Mouse (Mus musculus) G1E-ER4 (cell line): ENCODE measurements around the gene Epb41l2. TPM values are rescaled to one million over a fixed set of nuclear protein-coding genes. Genes with fewer than 3 reads are reported as not detected.

Source experiments
- GATA1 ChIP-seq: IDR thresholded peaks from one replicate; pipeline ENCODE4 v1.8.0; 2012; ENCODE audit warnings: low read length, inconsistent platforms
- polyA plus RNA-seq: library from polyadenylated mRNA; stranded (reverse); fragments of >175 nt; gene quantifications from 2 replicates; pipeline ENCODE4 v1.2.3, GENCODE M21; 2012

Gene Epb41l2
- polyA plus RNA-seq, 1 experiment = not detected

DNA sequence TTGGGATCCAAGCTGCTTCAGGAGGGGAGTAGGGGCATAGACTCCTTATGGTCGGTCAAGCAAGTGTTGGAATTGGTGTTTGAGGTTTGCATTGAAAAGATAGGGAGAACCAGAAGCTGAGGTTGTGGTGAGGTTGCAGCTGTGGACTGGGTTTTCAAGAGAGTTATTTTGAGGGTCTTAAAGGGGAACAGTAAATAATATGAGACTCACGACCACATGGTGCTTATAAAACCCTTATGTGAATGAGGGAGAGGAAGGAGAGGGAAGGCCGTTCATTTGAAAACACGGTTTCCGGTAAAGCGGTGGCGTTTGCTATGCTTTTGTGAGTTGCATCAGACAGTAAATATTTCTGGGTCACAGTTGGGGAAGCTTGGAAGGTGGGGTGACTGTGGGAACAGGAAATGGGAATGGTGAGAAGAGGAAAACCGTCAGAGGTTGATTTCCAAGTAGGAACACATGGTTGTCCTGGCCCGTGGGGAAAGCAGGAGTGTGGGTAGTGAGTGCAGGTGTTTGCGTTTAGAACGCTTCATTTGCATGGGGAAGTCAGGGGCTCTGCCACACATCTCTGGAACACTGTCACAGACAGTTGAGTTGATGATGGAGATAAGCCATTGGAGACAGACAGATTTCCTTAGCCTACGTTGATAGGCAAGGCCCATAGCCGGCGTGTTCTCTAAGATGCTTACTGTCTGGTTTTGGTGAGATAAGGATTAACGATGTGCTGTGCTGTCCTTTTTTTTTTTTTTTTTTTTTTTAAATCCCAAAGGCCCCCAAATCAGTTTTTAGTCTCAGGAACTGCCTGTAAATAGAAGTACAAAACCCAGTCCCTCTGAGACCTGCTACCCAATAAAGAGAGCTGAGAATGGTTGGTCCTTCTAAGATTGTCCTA lies 44.5 kb downstream of the Epb41l2 start:
- TF ChIP-seq GATA1 = no peak

DNA sequence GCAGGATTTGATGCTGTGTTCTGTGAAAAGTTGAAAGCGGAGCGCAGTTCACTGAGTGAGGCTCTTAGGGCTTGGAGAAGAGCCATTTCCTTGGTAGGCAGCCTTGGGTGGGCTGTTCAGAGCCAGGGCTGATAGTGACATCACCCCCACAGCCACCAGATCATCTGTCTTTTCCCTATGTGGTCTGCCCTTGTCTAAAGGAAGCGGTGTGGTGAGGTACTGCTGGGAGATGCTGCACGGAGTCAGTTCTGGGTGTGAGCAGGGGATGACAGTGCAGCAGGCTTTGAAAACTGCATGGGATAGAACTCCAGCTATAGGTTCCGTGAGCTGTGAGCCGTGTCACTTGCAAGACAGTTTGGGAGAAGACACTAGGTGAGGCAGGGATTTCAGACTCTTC lies 45.1 kb downstream of the Epb41l2 start:
- no peak for TF ChIP-seq GATA1

DNA sequence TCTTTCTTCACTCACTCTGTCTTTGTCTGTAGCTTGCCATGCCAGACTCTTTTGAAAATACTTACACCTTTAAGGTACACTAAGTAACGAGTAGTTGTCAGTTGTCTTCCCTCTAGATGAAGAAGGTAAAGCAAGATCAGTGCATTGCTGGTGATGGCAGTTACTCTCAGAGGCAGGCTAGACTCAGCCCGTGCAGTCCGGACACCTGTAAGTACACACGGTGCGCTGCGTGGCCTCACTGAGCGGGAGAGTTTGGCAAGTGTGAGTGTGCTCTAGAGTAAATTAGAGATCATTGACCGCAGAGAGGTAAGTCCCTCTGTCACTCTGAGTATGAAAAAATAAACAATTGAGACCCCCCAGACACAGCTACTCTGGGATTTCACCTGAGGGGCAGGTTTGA lies 46.0 kb downstream of the Epb41l2 start:
- TF ChIP-seq GATA1 = no peak

DNA sequence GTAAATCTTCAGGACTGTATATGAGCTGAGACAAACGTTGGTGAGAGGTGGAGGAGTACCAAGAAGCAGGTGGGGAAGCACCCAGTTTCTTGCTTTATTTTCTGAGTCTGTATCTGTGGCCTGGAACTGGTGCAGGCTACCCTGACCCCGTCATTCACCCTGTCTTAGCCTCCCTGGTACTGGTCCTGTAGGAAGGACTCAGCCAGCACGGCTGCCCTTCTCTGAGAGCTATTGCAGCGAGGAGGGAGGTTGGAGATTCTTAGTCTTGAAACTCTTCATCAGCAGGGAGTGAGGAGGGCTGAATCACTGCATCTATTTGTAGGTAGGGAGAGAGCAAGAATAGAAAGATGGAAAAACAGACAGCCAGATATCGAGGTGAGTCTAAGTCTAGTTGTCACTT lies 47.1 kb downstream of the Epb41l2 start:
- TF ChIP-seq GATA1 = no peak

DNA sequence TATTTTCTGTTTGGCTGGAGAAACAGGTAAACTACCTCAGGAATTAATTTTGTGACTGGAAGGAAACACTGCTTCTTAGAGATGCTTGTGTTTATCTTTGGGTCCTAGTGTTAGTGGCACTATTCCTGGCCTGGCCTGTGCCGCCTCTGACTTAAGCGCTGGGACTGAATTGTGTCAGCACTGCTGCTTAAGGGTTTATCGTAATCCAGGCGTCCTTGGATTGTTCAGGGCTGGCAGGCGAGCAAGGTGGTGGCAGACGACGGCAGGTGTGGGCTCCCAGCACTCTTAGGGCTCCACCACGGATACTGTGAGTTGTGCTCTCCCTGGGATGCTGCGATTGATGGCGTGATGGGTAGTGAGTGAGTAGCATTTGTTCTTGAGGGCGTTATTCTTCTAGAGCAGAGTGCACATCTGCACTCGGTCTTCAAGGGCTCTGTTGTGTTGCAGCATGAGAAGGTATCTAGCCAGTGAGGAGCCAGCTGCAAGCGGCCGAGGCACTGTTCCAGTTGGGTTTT lies 48.6 kb downstream of the Epb41l2 start:
- no peak for TF ChIP-seq GATA1

DNA sequence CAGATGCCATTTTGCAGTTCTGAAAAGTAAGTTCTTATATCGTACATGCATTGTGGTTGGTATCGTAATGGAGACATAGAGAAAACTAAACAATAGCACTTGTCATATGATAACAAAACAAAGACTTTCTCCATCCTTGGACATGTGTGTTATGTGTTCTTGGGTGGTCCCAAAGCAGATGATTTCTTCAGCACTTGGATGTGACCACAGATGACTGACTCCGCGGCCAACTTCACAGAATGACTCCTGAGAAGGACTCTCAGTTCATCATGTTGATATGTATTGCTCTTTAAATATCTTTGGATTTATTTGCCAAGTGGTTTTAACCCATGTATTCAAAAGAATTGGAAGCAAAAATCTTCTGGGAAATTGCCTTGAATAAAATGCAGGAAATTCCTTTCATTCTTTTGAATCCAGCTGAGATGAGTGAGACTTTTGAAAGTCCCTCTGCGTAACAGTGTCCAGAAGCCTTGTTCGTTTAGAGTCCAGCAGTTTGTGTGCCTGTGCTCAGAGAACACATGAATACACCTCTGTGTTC lies 52.3 kb downstream of the Epb41l2 start:
- TF ChIP-seq GATA1 = no peak

DNA sequence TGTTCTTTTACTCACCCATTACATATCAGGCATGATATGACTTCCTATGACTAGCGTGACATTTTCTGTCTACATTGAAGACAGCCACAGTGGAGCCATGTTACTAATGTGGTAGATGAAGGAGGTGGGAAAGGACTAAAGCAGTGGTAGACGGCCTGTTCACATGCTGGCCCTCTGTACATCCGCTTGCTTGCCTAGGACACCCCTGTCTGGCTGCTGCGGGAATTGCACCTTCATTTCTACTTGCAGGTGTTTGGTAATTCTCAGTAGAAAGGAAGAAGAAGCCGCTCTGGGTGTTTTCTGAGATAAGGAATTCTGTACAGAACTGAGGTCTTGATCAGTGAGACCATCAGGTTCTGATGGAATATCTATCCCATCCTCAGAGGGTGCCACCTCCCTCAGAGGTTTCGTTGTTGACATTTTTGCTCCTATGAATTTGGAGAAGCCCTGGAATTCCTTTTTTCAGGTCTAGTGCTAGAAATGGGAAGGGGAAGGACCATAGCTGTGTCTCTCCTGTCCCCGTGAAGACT lies 55.7 kb downstream of the Epb41l2 start:
- no peak for TF ChIP-seq GATA1

DNA sequence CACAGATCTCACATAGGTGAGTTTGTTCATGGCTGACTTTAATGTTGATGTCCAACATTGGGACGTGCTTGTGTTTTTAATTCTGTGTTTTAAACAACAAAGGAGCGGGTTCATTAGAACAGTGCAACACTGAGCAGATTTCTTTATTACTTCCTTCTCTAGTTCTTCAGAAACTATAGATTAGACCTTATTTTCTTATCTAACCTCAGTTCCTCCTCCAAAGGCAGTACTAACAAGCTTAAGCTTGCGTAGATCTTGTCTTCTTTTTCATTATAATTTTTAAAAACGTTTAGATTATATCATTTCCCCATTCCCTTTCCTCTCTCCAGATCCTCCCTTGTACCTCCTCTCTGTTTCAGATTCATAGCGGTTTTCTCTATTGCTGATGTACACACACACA lies 57.1 kb downstream of the Epb41l2 start:
- no peak for TF ChIP-seq GATA1

DNA sequence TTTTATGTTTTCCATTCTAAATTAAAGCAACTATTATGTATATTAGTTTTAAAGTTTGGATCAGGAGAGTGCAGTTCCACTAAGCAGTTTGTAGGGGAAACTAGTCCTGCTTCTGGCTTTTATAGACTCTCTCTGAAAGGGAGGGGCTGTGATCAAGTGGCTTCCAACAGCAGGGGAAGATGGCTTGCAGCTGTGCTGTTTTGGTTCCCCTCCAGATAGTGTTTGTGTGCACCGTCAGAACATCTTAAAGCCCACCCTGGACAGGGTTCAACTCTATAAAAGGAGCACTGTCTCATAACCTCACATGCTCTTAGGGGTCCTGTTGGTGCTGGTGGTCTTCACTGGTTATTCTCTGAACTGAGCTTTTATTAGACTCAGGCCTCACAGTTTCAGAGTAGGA lies 66.5 kb downstream of the Epb41l2 start:
- TF ChIP-seq GATA1 = no peak

DNA sequence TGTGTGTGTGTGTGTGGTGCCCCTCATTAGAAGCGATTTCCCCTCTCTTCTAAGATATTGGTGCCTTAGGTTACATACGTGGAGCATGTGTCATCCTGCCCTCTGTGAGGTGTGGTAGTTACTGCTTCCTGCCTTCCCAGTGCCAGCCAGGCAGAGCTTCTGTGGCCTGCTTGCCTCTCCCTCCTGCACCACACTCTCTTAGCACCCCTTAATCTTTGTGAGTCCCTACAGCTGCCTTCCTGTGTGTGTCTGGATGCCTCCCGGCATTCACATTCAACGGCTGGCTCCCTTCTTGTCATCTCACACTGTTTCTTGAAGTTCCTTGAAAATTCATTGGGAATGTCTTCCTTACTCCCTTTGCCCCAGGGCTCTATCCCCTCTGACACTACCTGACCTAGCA lies 67.2 kb downstream of the Epb41l2 start:
- TF ChIP-seq GATA1 = no peak

DNA sequence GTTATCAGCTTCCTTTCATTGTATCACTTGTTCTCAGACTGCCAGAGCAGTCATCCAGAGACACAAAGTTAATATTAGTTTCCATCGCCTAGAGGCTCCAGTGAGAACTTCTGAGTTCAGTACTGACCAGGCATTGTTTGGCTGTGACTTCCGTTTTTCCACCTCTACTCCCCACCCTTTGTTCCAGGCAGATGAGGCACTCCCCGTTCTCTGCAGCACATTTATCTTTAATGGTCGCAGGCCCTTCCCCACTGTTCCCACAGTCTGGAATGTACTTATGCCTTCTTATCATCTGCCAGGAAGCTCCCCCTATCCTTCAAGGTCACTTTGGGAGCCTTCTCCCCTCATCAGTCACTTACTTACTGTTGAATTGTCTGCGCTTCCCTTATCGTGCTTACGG lies 67.9 kb downstream of the Epb41l2 start:
- no peak for TF ChIP-seq GATA1

DNA sequence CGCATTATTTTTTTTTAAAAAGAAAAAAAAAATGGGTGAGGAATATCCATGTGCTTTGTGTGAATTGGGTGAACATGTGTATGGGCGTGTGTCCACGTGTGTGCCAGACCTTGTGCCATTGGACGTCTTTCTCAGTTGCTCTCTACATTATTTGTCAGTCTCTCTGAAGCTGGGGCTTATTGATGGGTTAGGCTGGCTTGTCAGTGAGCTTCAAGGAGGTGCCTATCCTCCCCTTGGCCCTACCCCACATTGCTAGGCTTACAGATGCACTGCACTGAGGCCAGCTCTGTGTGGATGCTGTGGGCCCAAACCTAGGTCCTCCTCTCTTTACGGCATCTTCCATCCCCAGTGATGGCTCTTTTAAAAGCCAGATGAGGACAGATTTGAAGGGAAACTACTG lies 69.1 kb downstream of the Epb41l2 start:
- TF ChIP-seq GATA1 = no peak

DNA sequence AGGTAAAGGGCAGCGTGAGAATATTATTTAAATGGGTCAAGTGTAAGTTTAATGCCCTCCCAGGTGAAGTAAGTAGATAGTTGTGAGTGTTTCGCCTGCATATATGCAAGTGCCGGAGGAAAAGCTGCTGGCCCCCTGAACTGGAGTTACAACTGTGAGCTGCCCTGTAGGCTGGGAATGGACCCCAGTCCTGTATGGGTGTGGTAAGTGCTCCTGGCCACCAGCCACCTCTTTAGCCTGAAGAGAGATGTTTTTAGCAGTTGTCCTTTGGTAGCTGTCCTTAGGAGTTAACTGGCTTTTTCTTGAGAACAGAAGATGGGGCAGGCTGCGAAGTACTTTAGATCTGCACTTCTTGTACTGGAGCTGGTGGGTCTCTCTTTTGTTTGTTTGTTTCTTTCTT lies 69.7 kb downstream of the Epb41l2 start:
- TF ChIP-seq GATA1 = no peak

DNA sequence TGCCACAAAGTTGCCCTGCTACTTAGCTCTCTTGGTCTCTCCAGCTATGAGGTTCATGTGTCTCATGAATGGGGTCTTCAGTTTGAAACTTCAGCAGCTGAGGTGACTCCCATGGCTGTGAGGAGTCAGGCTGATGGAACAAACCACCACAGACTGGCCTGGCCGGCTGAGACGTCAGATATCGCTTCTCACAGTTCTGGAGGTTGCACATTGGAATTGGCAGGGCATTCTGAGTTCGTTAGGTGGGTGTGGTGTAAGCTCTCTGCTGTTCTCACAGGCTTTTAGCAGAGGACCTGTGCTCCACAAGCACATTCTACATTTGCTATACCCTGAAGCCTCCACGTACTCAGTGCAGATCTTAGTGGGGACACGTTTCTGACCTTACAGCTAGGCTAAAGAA lies 71.3 kb downstream of the Epb41l2 start:
- no peak for TF ChIP-seq GATA1

DNA sequence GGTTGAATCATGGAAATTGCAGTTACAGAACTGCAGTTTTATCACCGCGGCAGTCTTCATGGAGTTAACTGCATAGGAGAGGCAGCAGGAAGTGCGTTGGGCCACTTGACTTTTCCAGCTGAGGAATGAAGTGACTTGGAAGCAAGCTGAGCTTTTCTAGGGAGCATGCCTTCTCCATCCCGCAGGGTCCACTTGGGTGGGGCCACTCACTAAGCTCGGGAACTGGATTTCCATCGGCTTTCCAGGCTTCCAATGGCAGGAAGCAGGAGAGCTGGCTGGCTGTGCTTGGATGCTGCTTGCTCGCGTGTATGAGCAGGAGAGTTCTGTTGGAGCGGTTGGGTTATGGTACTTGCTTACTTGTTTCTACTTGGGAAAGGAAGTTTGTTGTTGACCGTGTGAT lies 72.8 kb downstream of the Epb41l2 start:
- TF ChIP-seq GATA1 = no peak

DNA sequence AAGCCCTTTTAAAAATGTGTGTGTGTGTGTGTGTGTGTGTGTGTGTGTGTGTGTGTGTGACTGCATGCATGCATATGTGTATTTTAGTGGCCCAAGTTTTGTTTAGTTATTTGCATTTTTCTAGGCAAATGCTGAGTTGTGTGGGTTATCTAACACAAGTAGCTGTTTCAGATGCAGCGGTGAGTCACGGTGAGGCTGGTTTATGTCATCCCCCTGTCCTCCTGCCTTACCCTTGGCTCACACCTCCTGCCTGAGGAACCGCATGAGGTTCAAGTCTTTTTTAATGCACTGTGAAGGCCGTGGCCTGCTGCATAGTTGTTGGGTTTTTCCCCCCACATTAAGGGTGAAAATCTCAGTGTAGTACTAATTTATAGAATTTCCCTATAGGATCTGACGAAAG lies 73.3 kb downstream of the Epb41l2 start:
- no peak for TF ChIP-seq GATA1

DNA sequence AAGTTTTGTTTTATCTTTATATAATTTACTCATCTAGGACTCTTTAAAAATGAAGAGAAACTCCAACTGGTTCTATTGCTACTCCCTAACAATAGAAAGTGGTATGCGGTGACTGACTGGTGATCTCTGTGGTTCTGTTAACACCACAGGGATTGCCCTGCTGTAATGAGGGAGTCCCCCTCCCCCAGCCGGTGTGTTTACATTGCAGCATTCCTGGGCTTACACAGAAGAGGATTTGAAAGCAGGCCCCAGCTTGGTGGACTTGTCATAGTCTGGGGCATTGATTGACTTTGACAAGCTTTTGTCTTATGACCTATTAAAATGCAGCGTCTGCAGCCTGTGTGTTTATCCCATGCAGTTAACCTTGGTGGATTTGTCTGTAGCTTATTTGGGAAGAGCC lies 73.9 kb downstream of the Epb41l2 start:
- TF ChIP-seq GATA1 = no peak
